Mouse (Mus musculus) embryonic fibroblast, embryonic 13.5 days (primary cell): ENCODE data around the gene Dchs2.

Experiments used
- CTCF ChIP-seq: IDR thresholded peaks from 2 replicates; pipeline ENCODE4 v1.5.1; 2011; ENCODE audit warnings: mild to moderate bottlenecking, control low read depth, low read length, moderate library complexity, borderline replicate concordance; ENCODE audit not compliant: insufficient read depth
- POLR2A ChIP-seq: IDR thresholded peaks from 2 replicates; pipeline ENCODE4 v1.6.1; 2011; ENCODE audit warnings: low read depth, mild to moderate bottlenecking, control low read depth, low read length, moderate library complexity

- TF ChIP-seq CTCF: no peak
- no peak for TF ChIP-seq POLR2A
Observed at GRCm38 (mm10) chr3:83138820-83139219, 11.1 kb downstream of the Dchs2 start.
